Mouse (Mus musculus): ENCODE measurements at regions not wholly inside any gene's neighbourhood (a gene's known extent, or its start where the extent isn't known, plus 50 kb on each side); places are given as distances from the start of the nearest gene placed in this dataset.

GRCm38 (mm10) chr4:56084205-56084604, 551.9 kb upstream of the Klf4 start:
- Histone ChIP-seq H3K4me2 (replicated peaks; ENCODE audit: low read depth) (no peak overlapping the region), H3K4me1 (replicated peaks; ENCODE audit: control insufficient read depth, insufficient read depth, low read length) (no peaks in the 10 kb centered on the region), H3K36me3 (ENCODE audit: control insufficient read depth, insufficient read depth) (no peaks in the 10 kb centered on the region), H3K27ac (ENCODE audit: low read depth, low read length) (no peak overlapping the region), H3K9ac (ENCODE audit: low read depth, low read length) (no peak overlapping the region), H3K27me3 (replicated peaks; ENCODE audit: control insufficient read depth, insufficient read depth, low read length) (no peaks in the 10 kb centered on the region), H3K4me3 (ENCODE audit: low read depth, low read length) (no peak overlapping the region), H3K9me3 (ENCODE audit: control insufficient read depth) (no peaks in the 10 kb centered on the region)
- 67% methylated on average over 1 of the region's 1 CpGs for WGBS
- ATAC-seq = no peak
- no peak for TF ChIP-seq CTCF (IDR thresholded peaks at IDR 0.05; ENCODE audit: low read depth)

GRCm38 (mm10) chr4:56082411-56082810, 550.1 kb upstream of the Klf4 start:
- no peak overlapping the region for H3K27ac ChIP-seq (ENCODE audit: low read depth, low read length)
- H3K4me2 ChIP-seq (replicated peaks; ENCODE audit: low read depth) = no peak overlapping the region
- H3K4me3 ChIP-seq (ENCODE audit: low read depth, low read length) = no peak overlapping the region
- H3K9me3 ChIP-seq (ENCODE audit: control insufficient read depth) = no peaks in the 10 kb centered on the region
- no peaks in the 10 kb centered on the region for H3K4me1 ChIP-seq (replicated peaks; ENCODE audit: control insufficient read depth, insufficient read depth, low read length)
- no peaks in the 10 kb centered on the region for H3K27me3 ChIP-seq (replicated peaks; ENCODE audit: control insufficient read depth, insufficient read depth, low read length)
- H3K9ac ChIP-seq (ENCODE audit: low read depth, low read length) = no peak overlapping the region
- no peaks in the 10 kb centered on the region for H3K36me3 ChIP-seq (ENCODE audit: control insufficient read depth, insufficient read depth)
- ATAC-seq = no peak
- 72% methylated on average over 5 of the region's 5 CpGs for WGBS
- no peak for TF ChIP-seq CTCF (IDR thresholded peaks at IDR 0.05; ENCODE audit: low read depth)

- TF ChIP-seq CTCF (IDR thresholded peaks at IDR 0.05; ENCODE audit: low read depth) = no peak
Observed at GRCm38 (mm10) chr4:56080960-56081359, 548.7 kb upstream of the Klf4 start.

GRCm38 (mm10) chr4:56070664-56071334, 538.5 kb upstream of the Klf4 start:
- H3K4me1 ChIP-seq (replicated peaks; ENCODE audit: control insufficient read depth, insufficient read depth, low read length) = no peaks in the 10 kb centered on the region
- no peak for TF ChIP-seq CTCF (IDR thresholded peaks at IDR 0.05; ENCODE audit: low read depth)
- no peak overlapping the region for H3K4me2 ChIP-seq (replicated peaks; ENCODE audit: low read depth)
- H3K27me3 ChIP-seq (replicated peaks; ENCODE audit: control insufficient read depth, insufficient read depth, low read length) = no peaks in the 10 kb centered on the region
- H3K36me3 ChIP-seq (ENCODE audit: control insufficient read depth, insufficient read depth) = no peaks in the 10 kb centered on the region
- WGBS = 63% methylated on average over 6 of the region's 6 CpGs
- no peaks in the 10 kb centered on the region for H3K9me3 ChIP-seq (ENCODE audit: control insufficient read depth)
- ATAC-seq = no peak
- no peak overlapping the region for H3K4me3 ChIP-seq (ENCODE audit: low read depth, low read length)
- no peak overlapping the region for H3K9ac ChIP-seq (ENCODE audit: low read depth, low read length)
- H3K27ac ChIP-seq (ENCODE audit: low read depth, low read length) = no peak overlapping the region

More at GRCm38 (mm10) chr4:56080960-56081359, 548.7 kb upstream of the Klf4 start:
- no peak overlapping the region for H3K4me2 ChIP-seq (replicated peaks; ENCODE audit: low read depth)
- H3K27ac ChIP-seq (ENCODE audit: low read depth, low read length) = no peak overlapping the region
- H3K27me3 ChIP-seq (replicated peaks; ENCODE audit: control insufficient read depth, insufficient read depth, low read length) = no peaks in the 10 kb centered on the region
- ATAC-seq = no peak
- no peaks in the 10 kb centered on the region for H3K36me3 ChIP-seq (ENCODE audit: control insufficient read depth, insufficient read depth)
- no peaks in the 10 kb centered on the region for H3K4me1 ChIP-seq (replicated peaks; ENCODE audit: control insufficient read depth, insufficient read depth, low read length)
- no peaks in the 10 kb centered on the region for H3K9me3 ChIP-seq (ENCODE audit: control insufficient read depth)
- 78% methylated on average over 3 of the region's 3 CpGs for WGBS
- H3K4me3 ChIP-seq (ENCODE audit: low read depth, low read length) = no peak overlapping the region
- no peak overlapping the region for H3K9ac ChIP-seq (ENCODE audit: low read depth, low read length)

GRCm38 (mm10) chr4:56068859-56069258, 536.6 kb upstream of the Klf4 start:
- no peaks in the 10 kb centered on the region for H3K36me3 ChIP-seq (ENCODE audit: control insufficient read depth, insufficient read depth)
- ATAC-seq = peak; percentile 73
- no peak overlapping the region for H3K9ac ChIP-seq (ENCODE audit: low read depth, low read length)
- no peaks in the 10 kb centered on the region for H3K4me1 ChIP-seq (replicated peaks; ENCODE audit: control insufficient read depth, insufficient read depth, low read length)
- TF ChIP-seq CTCF (IDR thresholded peaks at IDR 0.05; ENCODE audit: low read depth) = no peak
- no peak overlapping the region for H3K4me2 ChIP-seq (replicated peaks; ENCODE audit: low read depth)
- no peaks in the 10 kb centered on the region for H3K27me3 ChIP-seq (replicated peaks; ENCODE audit: control insufficient read depth, insufficient read depth, low read length)
- H3K27ac ChIP-seq (ENCODE audit: low read depth, low read length) = no peak overlapping the region
- no peak overlapping the region for H3K4me3 ChIP-seq (ENCODE audit: low read depth, low read length)
- H3K9me3 ChIP-seq (ENCODE audit: control insufficient read depth) = no peaks in the 10 kb centered on the region
- WGBS = 73% methylated on average over 4 of the region's 4 CpGs

- Histone ChIP-seq H3K4me2 (replicated peaks; ENCODE audit: low read depth) (no peak overlapping the region), H3K4me3 (ENCODE audit: low read depth, low read length) (no peak overlapping the region), H3K9me3 (ENCODE audit: control insufficient read depth) (no peaks in the 10 kb centered on the region), H3K4me1 (replicated peaks; ENCODE audit: control insufficient read depth, insufficient read depth, low read length) (no peaks in the 10 kb centered on the region), H3K36me3 (ENCODE audit: control insufficient read depth, insufficient read depth) (no peaks in the 10 kb centered on the region), H3K27ac (ENCODE audit: low read depth, low read length) (no peak overlapping the region), H3K27me3 (replicated peaks; ENCODE audit: control insufficient read depth, insufficient read depth, low read length) (no peaks in the 10 kb centered on the region), H3K9ac (ENCODE audit: low read depth, low read length) (no peak overlapping the region)
- no peak for TF ChIP-seq CTCF (IDR thresholded peaks at IDR 0.05; ENCODE audit: low read depth)
- 87% methylated on average over 4 of the region's 4 CpGs for WGBS
- no peak for ATAC-seq
Observed at GRCm38 (mm10) chr4:56064657-56065056, 532.4 kb upstream of the Klf4 start.

All from intestine, postnatal 0 days (tissue).